Mouse (Mus musculus): ENCODE measurements around the gene Gpr39. TPM values are rescaled to one million over a fixed set of nuclear protein-coding genes. Genes with fewer than 3 reads are reported as not detected.

Gpr39 gene
- polyA plus RNA-seq, 1 experiment from 2014 or later: not detected

GRCm38 (mm10) chr1:125837507-125837906, 160.7 kb downstream of the Gpr39 start:
- Histone ChIP-seq H3K9ac (no peak overlapping the region), H3K4me1 (replicated peaks) (peaks cover 13% of the 10 kb centered on the region), H3K4me2 (no peak overlapping the region), H3K27me3 (no peaks in the 10 kb centered on the region), H3K36me3 (no peaks in the 10 kb centered on the region), H3K4me3 (no peak overlapping the region), H3K27ac (replicated peaks) (no peak overlapping the region), H3K9me3 (no peaks in the 10 kb centered on the region)
- no peak for ATAC-seq (ENCODE audit: low read depth)
- WGBS: 45% methylated on average over 1 of the region's 1 CpGs

- peaks cover 13% of the 10 kb centered on the region for H3K4me1 ChIP-seq (replicated peaks)
- H3K36me3 ChIP-seq: no peaks in the 10 kb centered on the region
- H3K4me2 ChIP-seq: no peak overlapping the region
- H3K9me3 ChIP-seq: no peaks in the 10 kb centered on the region
- no peak overlapping the region for H3K27ac ChIP-seq (replicated peaks)
- H3K27me3 ChIP-seq: no peaks in the 10 kb centered on the region
- no peak overlapping the region for H3K9ac ChIP-seq
- WGBS: 53% methylated on average over 13 of the region's 13 CpGs
- ATAC-seq (ENCODE audit: low read depth): no peak
- no peak overlapping the region for H3K4me3 ChIP-seq
Measured at GRCm38 (mm10) chr1:125839746-125840392, 163.1 kb downstream of the Gpr39 start.

GRCm38 (mm10) chr1:125854646-125855045, 177.9 kb downstream of the Gpr39 start:
- Histone ChIP-seq H3K4me2 (no peak overlapping the region), H3K4me3 (no peak overlapping the region), H3K9ac (no peak overlapping the region), H3K36me3 (no peaks in the 10 kb centered on the region), H3K9me3 (no peaks in the 10 kb centered on the region), H3K27ac (replicated peaks) (no peak overlapping the region), H3K27me3 (no peaks in the 10 kb centered on the region), H3K4me1 (replicated peaks) (peaks cover 11% of the 10 kb centered on the region; the same call in 1 of the 2 replicates)
- WGBS: 1% methylated on average over 5 of the region's 5 CpGs
- ATAC-seq (ENCODE audit: low read depth): no peak

- Histone ChIP-seq H3K9me3 (no peaks in the 10 kb centered on the region), H3K36me3 (no peaks in the 10 kb centered on the region), H3K4me2 (no peak overlapping the region), H3K27me3 (no peaks in the 10 kb centered on the region), H3K4me3 (no peak overlapping the region), H3K9ac (no peak overlapping the region), H3K4me1 (replicated peaks) (peaks cover 11% of the 10 kb centered on the region; the same call in 1 of the 2 replicates), H3K27ac (replicated peaks) (no peak overlapping the region)
- 47% methylated on average over 5 of the region's 5 CpGs for WGBS
- no peak for ATAC-seq (ENCODE audit: low read depth)
Measured at GRCm38 (mm10) chr1:125858631-125859030, 181.8 kb downstream of the Gpr39 start.

DNA sequence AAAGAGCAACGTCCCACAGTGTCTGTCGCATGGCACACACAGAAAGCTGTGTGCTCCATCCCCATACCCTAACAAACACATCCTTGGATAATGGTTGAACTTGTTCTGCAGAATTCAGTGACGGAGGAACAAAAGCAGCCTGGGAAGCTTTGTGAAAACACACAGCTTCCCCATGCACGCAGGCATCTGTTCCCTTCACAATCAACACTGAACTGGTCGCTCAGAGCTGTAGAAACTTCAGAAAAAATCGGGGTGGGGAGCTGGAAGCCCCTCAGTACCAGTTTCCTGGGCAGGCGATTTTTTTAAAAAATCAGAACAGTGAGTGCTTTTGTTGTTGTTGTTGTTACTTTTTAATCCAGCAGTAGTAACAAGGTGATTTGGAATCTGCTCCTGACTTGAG, 193.3 kb downstream of the Gpr39 start:
- H3K4me3 ChIP-seq: no peak overlapping the region
- 32% methylated on average over 7 of the region's 7 CpGs for WGBS
- no peak overlapping the region for H3K27ac ChIP-seq (replicated peaks)

GRCm38 (mm10) chr1:125893158-125893557, 216.4 kb downstream of the Gpr39 start:
- no peaks in the 10 kb centered on the region for H3K27me3 ChIP-seq
- no peak overlapping the region for H3K27ac ChIP-seq (replicated peaks)
- no peak for ATAC-seq (ENCODE audit: low read depth)
- H3K4me2 ChIP-seq: no peak overlapping the region
- no peak overlapping the region for H3K9ac ChIP-seq
- no peaks in the 10 kb centered on the region for H3K4me1 ChIP-seq (replicated peaks)
- no peak overlapping the region for H3K4me3 ChIP-seq
- H3K36me3 ChIP-seq: no peaks in the 10 kb centered on the region
- 69% methylated on average over 9 of the region's 9 CpGs for WGBS
- no peaks in the 10 kb centered on the region for H3K9me3 ChIP-seq

More for the DNA sequence above, 193.3 kb downstream of the Gpr39 start:
- no peak for ATAC-seq (ENCODE audit: low read depth)
- H3K9me3 ChIP-seq: no peaks in the 10 kb centered on the region
- no peak overlapping the region for H3K9ac ChIP-seq
- H3K36me3 ChIP-seq: no peaks in the 10 kb centered on the region
- no peaks in the 10 kb centered on the region for H3K4me1 ChIP-seq (replicated peaks)
- H3K4me2 ChIP-seq: no peak overlapping the region
- H3K27me3 ChIP-seq: no peaks in the 10 kb centered on the region

GRCm38 (mm10) chr1:125910211-125910870, 233.5 kb downstream of the Gpr39 start:
- no peaks in the 10 kb centered on the region for H3K36me3 ChIP-seq
- ATAC-seq (ENCODE audit: low read depth): peak; percentile 38
- H3K27ac ChIP-seq (replicated peaks): peak overlapping the region; percentile 9; the same call in 1 of the 2 replicates
- H3K4me3 ChIP-seq: peak overlapping the region; percentile 53
- no peaks in the 10 kb centered on the region for H3K9me3 ChIP-seq
- peak overlapping the region; percentile 73 for H3K9ac ChIP-seq
- H3K4me1 ChIP-seq (replicated peaks): peaks cover 35% of the 10 kb centered on the region
- 7% methylated on average over 14 of the region's 14 CpGs for WGBS
- H3K4me2 ChIP-seq: peak overlapping the region; percentile 98
- peaks cover 29% of the 10 kb centered on the region for H3K27me3 ChIP-seq

GRCm38 (mm10) chr1:125910871-125911265, 234.1 kb downstream of the Gpr39 start:
- Histone ChIP-seq H3K9ac (peak overlapping the region; percentile 73), H3K27ac (replicated peaks) (peak overlapping the region; percentile 65), H3K4me1 (replicated peaks) (peaks cover 35% of the 10 kb centered on the region), H3K27me3 (peaks cover 29% of the 10 kb centered on the region), H3K9me3 (no peaks in the 10 kb centered on the region), H3K4me3 (peak overlapping the region; percentile 53), H3K36me3 (no peaks in the 10 kb centered on the region), H3K4me2 (peak overlapping the region; percentile 98)
- 1% methylated on average over 9 of the region's 9 CpGs for WGBS
- ATAC-seq (ENCODE audit: low read depth): peak; percentile 67

GRCm38 (mm10) chr1:125911337-125911900, 234.6 kb downstream of the Gpr39 start:
- Histone ChIP-seq H3K36me3 (no peaks in the 10 kb centered on the region), H3K27ac (replicated peaks) (peak overlapping the region; percentile 65; the same call in 1 of the 2 replicates), H3K4me2 (peak overlapping the region; percentile 98), H3K9me3 (no peaks in the 10 kb centered on the region), H3K4me1 (replicated peaks) (peaks cover 35% of the 10 kb centered on the region), H3K9ac (peak overlapping the region; percentile 73), H3K4me3 (peak overlapping the region; percentile 53), H3K27me3 (peaks cover 29% of the 10 kb centered on the region)
- WGBS: under 1% methylated on average over 35 of the region's 35 CpGs
- ATAC-seq (ENCODE audit: low read depth): peak; percentile 71

GRCm38 (mm10) chr1:125911901-125912445, 235.2 kb downstream of the Gpr39 start:
- Histone ChIP-seq H3K36me3 (no peaks in the 10 kb centered on the region), H3K9me3 (no peaks in the 10 kb centered on the region), H3K4me3 (peak overlapping the region; percentile 53), H3K9ac (peak overlapping the region; percentile 73), H3K4me1 (replicated peaks) (peaks cover 35% of the 10 kb centered on the region), H3K4me2 (peak overlapping the region; percentile 98), H3K27me3 (peaks cover 29% of the 10 kb centered on the region), H3K27ac (replicated peaks) (peak overlapping the region; percentile 65)
- under 1% methylated on average over 43 of the region's 43 CpGs for WGBS
- ATAC-seq (ENCODE audit: low read depth): peak; percentile 72

GRCm38 (mm10) chr1:125912601-125913600, 236.1 kb downstream of the Gpr39 start, which contains the start of gene Lypd1:
TSS of gene Lypd1 (minus strand) at chr1:125913101.
- H3K27me3 ChIP-seq: peaks cover 29% of the 10 kb centered on the region
- H3K9me3 ChIP-seq: no peaks in the 10 kb centered on the region
- peak within 1 kb of the TSS; percentile 98 for H3K4me2 ChIP-seq
- peak; percentile 15 for ATAC-seq (ENCODE audit: low read depth)
- peak within 1 kb of the TSS; percentile 73 for H3K9ac ChIP-seq
- peak within 1 kb of the TSS; percentile 65 for H3K27ac ChIP-seq (replicated peaks)
- peaks cover 35% of the 10 kb centered on the region for H3K4me1 ChIP-seq (replicated peaks)
- WGBS: 3% methylated on average over 30 of the region's 30 CpGs
- H3K36me3 ChIP-seq: no peaks in the 10 kb centered on the region
- H3K4me3 ChIP-seq: peak within 1 kb of the TSS; percentile 53
